Mouse (Mus musculus) olfactory bulb, adult 2 months (tissue): ENCODE data around the gene Snx1. TPM values are rescaled to one million over a fixed set of nuclear protein-coding genes. Genes with fewer than 3 reads are reported as not detected.

Source experiments
- H3K27ac ChIP-seq: fragments of 200-500 bp; 2 replicates; pipeline ENCODE4 v1.5.1; 2012; ENCODE audit warnings: low read depth, low read length; ENCODE audit not compliant: insufficient read depth
- H3K4me1 ChIP-seq: fragments of 200-500 bp; 2 replicates; pipeline ENCODE4 v1.6.1; 2012; ENCODE audit warnings: low read length; ENCODE audit not compliant: control insufficient read depth, insufficient read depth
- H3K4me3 ChIP-seq: fragments of 200-500 bp; 2 replicates; pipeline ENCODE4 v1.5.1; 2012; ENCODE audit warnings: mild to moderate bottlenecking, low read depth, low read length, moderate library complexity; ENCODE audit not compliant: insufficient read depth
- CTCF ChIP-seq: fragments of 200-500 bp; IDR thresholded peaks from 2 replicates; pipeline ENCODE4 v1.5.1; 2012; ENCODE audit warnings: low read depth, mild to moderate bottlenecking, low read length, moderate library complexity; ENCODE audit not compliant: insufficient read depth
- POLR2A ChIP-seq: fragments of 200-500 bp; IDR thresholded peaks from 2 replicates; pipeline ENCODE4 v1.6.1; 2012; ENCODE audit warnings: mild to moderate bottlenecking, low read depth, low read length, moderate library complexity; ENCODE audit not compliant: insufficient read depth
- WGBS: fragments of 180-500 bp; shearing (Covaris S2); methylation state at CpG from one replicate; pipeline ENCODE4 v1.1.7; 2018; 5-methylcytosine and 5-hydroxymethylcytosine counted together
- polyA plus RNA-seq: library from polyadenylated mRNA; stranded (reverse); fragments of >200 nt; gene quantifications from 2 replicates; pipeline ENCODE4 v1.2.4, GENCODE M21; 2012; ENCODE audit warnings: low replicate concordance; ENCODE audit not compliant: missing spikeins, insufficient read depth, insufficient read length

The Snx1 gene
- not detected in 2 replicates for polyA plus RNA-seq

DNA sequence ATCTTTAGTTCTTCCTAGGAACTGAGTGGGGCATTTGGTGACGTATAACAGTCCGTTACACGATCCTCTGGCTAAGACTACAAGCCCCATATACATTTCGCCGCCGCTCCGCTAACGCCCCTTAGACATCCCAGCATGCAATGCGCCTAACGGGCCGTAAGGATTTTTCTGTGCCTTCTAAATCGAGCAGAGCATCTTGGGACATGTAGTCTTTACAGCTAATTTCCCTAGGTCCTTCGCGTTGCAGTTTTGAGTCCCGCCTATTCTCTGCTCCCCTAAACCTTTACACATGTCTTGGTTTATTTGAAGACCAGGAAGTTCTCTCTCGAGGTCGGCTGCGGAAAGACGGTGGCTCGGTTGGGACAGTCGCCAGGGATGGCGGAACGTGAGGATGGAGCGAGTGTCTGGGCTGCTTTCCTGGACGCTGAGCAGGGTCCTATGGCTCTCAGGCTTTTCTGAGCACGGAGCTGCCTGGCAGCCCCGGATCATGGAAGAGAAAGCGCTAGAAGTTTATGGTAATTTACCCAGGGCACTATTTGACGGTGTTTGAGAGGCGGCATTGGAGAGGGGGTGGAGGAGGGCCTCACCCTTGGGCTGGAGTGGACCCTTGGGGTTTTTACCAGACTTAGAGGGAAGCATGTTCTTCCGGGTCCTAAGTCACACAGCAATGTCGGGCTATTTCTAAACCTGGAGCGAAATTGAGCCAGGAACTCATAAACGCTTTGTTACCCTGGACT is at the start of gene Snx1, which contains the start of gene Ciao2a:
Snx1 (minus strand) TSS at position 132 of the 737 bp plus-strand sequence.
Ciao2a (plus strand) TSS at position 156 of the 737 bp plus-strand sequence.
- H3K4me3 ChIP-seq: peak within 1 kb of the TSS; percentile 65
- WGBS: under 1% methylated on average over 34 of the region's 34 CpGs
- H3K4me1 ChIP-seq: peaks cover 2% of the 10 kb centered on the region; the same call in 1 of the 2 replicates
- TF ChIP-seq POLR2A: peak; percentile 41; the same call in 1 of the 2 replicates
- TF ChIP-seq CTCF: no peak
- H3K27ac ChIP-seq: peak within 1 kb of the TSS; percentile 19; the same call in 1 of the 2 replicates

DNA sequence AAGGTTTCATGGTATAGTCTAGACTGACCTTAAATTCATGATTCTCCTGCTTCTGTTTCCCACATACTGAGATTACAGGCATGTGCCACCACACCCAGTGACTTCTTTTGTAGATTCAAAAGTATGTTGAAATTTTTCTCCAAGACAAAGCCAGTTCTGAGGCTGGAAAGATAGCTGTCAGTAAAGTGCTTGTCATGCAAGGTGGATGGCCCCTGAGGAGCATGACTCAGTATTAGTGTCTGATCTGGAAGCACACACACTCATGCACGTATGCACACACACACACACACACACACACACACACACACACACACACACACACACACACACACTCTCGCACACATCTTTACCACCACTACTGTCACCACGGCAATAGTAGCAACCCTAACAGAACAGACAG is 48.6 kb upstream of the Snx1 start:
- Histone ChIP-seq H3K27ac (no peak overlapping the region), H3K4me1 (peaks cover 15% of the 10 kb centered on the region), H3K4me3 (no peak overlapping the region)
- TF ChIP-seq POLR2A: no peak
- no peak for TF ChIP-seq CTCF
- 87% methylated on average over 3 of the region's 3 CpGs for WGBS

DNA sequence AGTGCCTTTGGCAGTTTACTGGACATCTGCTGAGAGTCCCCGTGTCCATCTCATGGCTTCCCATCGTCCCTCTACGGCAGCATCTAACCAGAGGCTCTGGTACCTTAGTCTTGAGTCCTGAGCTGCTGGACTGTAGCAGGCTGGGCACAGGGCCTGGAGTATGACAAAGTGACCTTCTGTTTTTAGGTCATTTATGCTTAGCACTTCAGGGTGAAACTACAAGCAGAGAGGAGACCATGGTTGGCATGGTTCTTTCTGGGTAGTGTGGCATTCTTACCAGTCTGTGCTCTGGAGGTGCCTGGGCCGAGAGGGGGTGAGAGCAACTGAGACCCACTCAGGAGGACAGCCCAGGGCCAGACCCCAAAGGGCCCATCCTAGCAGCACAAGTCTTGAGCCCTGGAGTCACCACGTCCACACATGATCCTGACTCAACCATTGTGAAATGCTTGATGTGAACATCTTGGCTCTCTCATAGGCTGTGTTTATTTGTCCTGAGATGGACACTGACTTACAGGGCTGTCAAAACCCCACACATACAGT is 47.0 kb upstream of the Snx1 start:
- 98% methylated on average over 5 of the region's 5 CpGs for WGBS
- Histone ChIP-seq H3K27ac (no peak overlapping the region), H3K4me3 (no peak overlapping the region), H3K4me1 (peaks cover 15% of the 10 kb centered on the region)
- TF ChIP-seq POLR2A: no peak
- no peak for TF ChIP-seq CTCF

DNA sequence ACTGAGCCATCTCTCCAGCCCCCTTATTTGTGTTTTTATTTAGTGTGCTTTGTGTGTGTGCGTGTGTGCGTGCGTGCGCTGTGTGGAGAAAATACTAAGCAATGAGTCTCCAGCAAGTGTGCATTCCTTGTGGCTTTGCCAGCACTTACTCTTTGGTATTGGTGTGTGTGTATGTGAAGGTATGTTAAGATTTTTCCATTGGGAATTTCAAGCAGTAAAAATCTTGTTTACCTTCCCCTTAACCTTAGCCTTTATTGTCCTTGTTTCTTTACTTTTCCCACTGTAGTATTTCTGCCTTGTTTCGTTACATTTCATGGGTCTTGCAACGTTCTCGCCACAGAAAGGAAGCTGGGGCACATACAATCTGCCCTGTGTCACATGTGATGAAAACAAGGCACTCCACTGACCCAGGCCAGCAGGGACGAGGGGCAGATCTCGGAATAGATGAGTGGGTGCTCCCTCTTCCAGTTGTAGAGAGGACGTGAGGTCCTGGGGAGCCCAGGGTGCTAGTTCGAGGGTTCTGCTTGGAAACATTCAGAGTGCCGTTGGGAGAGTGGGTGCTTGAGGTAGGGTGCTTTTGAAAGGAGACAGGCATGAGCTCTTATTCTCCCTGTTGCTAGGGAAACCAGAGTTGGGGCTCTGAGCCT is 45.0 kb upstream of the Snx1 start:
- TF ChIP-seq POLR2A (no peak), CTCF (no peak)
- Histone ChIP-seq H3K4me1 (peaks cover 7% of the 10 kb centered on the region; the same call in 1 of the 2 replicates), H3K27ac (no peak overlapping the region), H3K4me3 (no peak overlapping the region)
- whole genome bisulfite sequencing: 74% methylated on average over 12 of the region's 12 CpGs

DNA sequence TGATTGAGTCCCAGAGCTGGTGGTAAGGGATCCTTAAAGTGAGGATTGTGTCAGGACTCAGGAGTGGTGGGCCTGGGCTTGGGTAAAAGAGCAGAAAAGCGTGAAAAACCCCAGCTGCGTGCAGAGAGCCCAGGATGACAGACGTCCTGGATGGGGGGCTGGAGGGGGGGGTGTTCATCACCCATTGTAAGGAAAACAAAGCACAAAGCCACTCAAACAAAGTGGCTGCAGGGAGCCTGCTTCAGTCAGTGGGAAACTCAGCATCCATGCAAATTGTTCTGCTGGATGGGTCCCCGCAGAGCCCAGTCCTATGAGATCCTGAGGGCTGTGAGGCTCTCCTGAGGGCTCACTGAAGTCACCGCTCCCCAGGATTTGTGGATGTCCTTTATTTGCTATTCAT is 44.1 kb upstream of the Snx1 start:
- no peak for TF ChIP-seq POLR2A
- TF ChIP-seq CTCF: no peak
- Histone ChIP-seq H3K4me3 (no peak overlapping the region), H3K27ac (no peak overlapping the region), H3K4me1 (peaks cover 7% of the 10 kb centered on the region; the same call in 1 of the 2 replicates)
- 49% methylated on average over 5 of the region's 5 CpGs for WGBS

DNA sequence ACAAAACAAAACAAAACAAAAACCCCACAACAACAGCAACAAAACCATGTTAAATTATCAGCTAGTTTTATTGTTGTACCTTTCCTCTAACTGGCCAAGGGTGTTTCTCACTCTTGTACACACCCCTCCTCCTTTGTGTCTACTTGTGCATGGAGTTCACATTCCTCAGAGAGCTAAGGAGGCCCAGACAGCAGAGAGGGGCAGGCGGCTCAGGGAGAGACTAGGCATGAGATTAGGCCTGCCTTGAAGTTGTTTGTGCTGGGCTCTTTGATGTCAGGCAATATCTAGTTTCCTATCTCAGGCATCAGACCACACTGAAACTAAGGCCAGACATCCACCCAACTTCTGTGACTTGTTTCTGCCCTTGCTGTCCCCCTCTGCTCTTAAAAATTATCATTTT is 41.8 kb upstream of the Snx1 start:
- 65% methylated on average over 1 of the region's 1 CpGs for WGBS
- Histone ChIP-seq H3K27ac (no peak overlapping the region), H3K4me1 (peaks cover 7% of the 10 kb centered on the region; the same call in 1 of the 2 replicates), H3K4me3 (no peak overlapping the region)
- TF ChIP-seq POLR2A: no peak
- no peak for TF ChIP-seq CTCF

DNA sequence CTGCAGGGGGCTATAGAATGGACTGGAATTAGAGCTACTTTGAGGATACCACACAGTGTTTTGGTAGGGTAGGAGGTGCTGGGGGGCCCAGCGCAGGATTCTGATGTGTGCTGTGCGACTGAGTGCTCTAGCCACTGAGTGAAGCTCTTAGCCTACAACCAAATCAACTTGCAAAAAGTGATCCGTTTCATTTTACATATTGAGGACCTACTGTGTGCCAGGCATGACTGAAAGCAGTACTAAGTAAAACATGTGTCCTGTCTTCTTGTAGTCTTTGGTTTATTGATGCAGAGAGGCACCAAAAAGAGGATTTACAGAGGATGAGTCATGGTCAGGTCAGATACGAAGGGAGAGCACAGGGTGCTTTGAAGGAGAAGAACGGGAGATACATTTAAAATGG is 40.8 kb upstream of the Snx1 start:
- peaks cover 7% of the 10 kb centered on the region; the same call in 1 of the 2 replicates for H3K4me1 ChIP-seq
- H3K4me3 ChIP-seq: no peak overlapping the region
- 75% methylated on average over 5 of the region's 5 CpGs for WGBS
- no peak overlapping the region for H3K27ac ChIP-seq
- TF ChIP-seq CTCF (no peak), POLR2A (no peak)

DNA sequence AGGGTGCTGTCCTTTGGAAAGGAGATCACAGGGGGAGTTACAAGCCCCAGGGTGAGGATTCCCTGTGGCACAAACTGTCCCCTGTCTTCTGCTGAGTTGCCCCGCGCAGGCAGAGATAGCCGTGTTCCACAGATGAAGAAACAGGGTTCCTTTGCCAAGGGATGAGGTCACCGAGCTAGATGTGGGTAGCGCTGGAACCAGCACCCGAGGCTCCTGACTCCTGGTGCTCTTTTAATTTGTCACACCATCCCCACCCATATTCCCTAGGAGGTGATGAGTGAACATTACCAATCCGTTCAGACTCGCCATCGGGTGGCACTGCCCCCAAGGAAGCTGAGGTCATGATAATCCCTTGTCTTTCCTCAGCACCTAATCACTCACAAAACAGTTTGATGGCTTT is 36.6 kb upstream of the Snx1 start:
- no peak for TF ChIP-seq CTCF
- no peak for TF ChIP-seq POLR2A
- 0 out of 2 replicates have a peak, but pooled peaks cover 5% of the 10 kb centered on the region for H3K4me1 ChIP-seq
- no peak overlapping the region for H3K27ac ChIP-seq
- H3K4me3 ChIP-seq: no peak overlapping the region
- 75% methylated on average over 9 of the region's 9 CpGs for WGBS

DNA sequence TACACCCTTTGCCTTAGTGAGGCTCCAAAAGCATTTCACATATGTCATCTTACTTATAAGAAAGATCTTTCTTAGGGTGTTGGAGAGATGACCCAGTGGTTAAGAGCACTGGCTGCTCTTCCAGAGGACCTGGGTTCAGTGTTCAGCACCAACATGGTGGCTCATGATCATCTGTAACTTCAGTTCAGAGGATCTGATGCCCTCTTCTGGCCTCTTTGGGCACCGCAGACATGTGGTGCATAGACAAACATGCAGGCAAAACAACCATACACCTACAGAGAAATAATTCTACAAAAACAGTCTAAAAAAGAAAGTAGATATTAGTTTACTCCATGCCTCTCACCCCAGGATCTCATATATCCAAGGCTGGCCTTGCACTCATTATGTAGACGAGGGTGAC is 33.8 kb upstream of the Snx1 start:
- TF ChIP-seq CTCF: no peak
- no peak for TF ChIP-seq POLR2A
- no peak overlapping the region for H3K27ac ChIP-seq
- no peak overlapping the region for H3K4me3 ChIP-seq
- 97% methylated on average over 2 of the region's 2 CpGs for WGBS
- H3K4me1 ChIP-seq: 0 out of 2 replicates have a peak, but pooled peaks cover 5% of the 10 kb centered on the region
